Mouse (Mus musculus) right cerebral cortex, adult 2 months (tissue): ENCODE data around the gene Slc2a9.

Experiments used
- DNase-seq, 2 experiments: peaks; one replicate each; pipeline ENCODE4 v3.0.0; 2021 to 2022; ENCODE audit warnings: low spot score in 2 of 2

Slc2a9 gene

DNA sequence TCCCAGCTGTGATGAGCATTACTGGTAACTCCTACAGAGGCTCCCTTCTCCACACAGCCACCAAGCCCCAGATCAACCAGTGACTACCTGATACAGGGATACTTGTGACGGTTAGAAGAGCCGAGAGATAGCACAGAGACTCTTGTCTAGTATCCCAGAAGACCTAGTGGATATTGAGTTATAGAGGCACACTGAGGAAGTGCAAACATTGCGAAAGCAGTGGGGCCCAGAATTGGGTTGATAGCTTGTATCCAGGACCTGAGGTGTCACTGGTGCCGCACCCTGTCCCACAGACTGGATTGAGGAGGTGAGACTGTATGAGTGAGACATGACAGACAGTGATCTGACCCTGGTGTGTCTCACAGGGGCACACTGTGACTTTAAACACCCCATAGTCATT, at the start of gene Slc2a9:
Gene Slc2a9 (minus strand): TSS at position 152 of the 400 bp plus-strand sequence.
- DNase-seq = no peak

GRCm38 (mm10) chr5:38552615-38553014, 49.7 kb upstream of the Slc2a9 start:
- no peak for DNase-seq

- no peak for DNase-seq
These were observed 47.4 kb upstream of the Slc2a9 start for GRCm38 (mm10) chr5:38550221-38550768.

- no peak for DNase-seq
These were observed 46.5 kb upstream of the Slc2a9 start for GRCm38 (mm10) chr5:38549461-38549909.

GRCm38 (mm10) chr5:38547375-38547774, 44.4 kb upstream of the Slc2a9 start:
- DNase-seq = peak; percentile 89

GRCm38 (mm10) chr5:38544423-38545415, 41.8 kb upstream of the Slc2a9 start:
- DNase-seq = no peak

GRCm38 (mm10) chr5:38543496-38544217, 40.7 kb upstream of the Slc2a9 start:
- DNase-seq = no peak

GRCm38 (mm10) chr5:38541728-38542127, 38.8 kb upstream of the Slc2a9 start:
- DNase-seq = no peak

DNA sequence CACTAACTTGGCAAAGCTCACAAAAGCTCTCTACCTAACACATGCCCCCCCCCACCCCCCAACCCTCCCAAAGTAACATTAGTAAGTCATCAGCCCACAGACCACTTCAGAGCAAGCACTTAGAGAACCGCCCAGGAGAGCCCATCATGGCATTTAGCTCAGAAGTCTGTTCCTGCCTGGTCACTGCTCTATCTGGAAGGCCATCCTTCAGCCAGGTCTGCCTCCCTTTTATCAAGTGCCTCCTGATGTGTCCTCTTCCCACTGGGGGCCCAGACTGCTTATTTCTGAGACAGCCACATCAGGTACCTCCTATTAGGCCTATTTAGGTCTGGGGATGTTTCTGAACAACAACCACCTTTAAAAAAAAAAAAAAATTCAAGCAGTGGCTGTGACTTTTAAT, 38.0 kb upstream of the Slc2a9 start:
- DNase-seq = no peak

- DNase-seq = no peak
These were observed 35.6 kb upstream of the Slc2a9 start for GRCm38 (mm10) chr5:38538508-38538907.

- no peak for DNase-seq
These were observed 34.9 kb upstream of the Slc2a9 start for GRCm38 (mm10) chr5:38537845-38538244.

DNA sequence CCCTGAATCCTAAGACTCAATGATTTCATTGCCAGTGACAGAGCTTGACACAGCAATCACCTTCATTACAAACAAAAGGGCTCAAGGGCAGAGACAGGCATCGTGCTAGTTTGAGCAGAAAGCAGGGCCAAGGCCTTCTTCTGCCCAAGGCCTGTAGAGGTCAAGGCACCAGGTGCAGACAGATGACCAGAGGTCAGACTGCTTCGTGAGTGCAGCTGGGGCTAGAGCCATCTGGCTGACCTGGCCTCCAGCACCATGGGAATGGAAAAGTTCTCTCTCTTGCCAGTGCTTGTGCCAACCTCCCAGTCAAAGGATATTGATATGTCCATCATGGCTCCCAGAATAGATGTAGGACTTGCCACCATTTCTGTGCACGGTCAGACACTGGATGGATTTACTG, 33.9 kb upstream of the Slc2a9 start:
- DNase-seq = no peak

GRCm38 (mm10) chr5:38532084-38532483, 29.1 kb upstream of the Slc2a9 start:
- peak; percentile 31 to 57 for DNase-seq

DNA sequence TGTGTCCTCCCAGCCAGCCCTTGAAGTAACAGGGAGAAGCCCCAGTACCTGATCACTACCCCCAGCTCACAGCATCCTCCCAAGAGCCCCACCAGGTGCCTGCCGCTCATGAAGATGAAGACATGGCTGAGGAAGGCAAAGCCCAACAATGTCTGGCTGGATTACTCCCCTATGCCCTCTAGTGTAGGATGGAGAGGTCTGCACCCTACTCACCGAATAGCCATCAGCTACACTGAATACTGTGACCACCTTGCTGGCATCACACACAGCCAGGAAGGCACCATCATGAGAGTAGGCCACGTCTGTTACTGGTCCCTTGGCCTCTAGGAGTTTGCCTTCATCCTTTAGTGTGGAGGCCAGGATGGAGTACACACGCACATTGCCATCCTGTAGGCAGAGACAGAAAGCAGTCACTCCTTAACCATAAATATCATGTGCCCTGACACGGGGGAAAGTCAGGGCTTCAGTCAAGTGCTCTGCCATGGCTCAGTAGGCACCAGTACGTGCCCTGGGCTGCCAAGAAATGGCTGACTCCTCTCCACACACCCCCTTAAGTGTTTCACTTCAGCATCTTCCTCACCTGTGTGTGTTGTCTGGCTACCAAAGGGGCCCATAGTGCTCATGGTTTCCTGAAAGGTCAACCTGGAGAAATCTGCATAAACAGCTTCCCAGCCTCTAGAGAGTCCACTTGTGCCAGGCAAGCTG, 26.9 kb upstream of the Slc2a9 start:
- no peak for DNase-seq

DNA sequence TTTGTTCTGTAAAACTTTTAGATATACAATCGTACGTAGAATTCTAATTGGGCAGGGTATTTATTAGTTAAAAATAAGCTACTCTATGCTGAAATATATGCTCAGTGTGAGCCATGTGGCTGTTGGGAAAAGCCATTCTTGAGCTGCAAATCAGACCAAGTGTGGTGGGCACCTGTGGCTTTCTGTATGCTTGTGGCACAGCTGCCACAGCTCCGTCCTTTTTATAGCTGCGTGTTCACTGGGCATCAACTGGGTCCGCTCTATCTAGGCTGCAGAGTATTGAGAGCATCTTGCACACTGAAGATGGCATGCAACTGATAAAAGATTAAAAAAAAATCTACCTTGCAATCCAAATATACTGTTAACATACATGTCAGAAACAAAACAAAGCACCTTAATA, 20.0 kb upstream of the Slc2a9 start:
- no peak for DNase-seq

GRCm38 (mm10) chr5:38520838-38521237, 17.9 kb upstream of the Slc2a9 start:
- DNase-seq = no peak

DNA sequence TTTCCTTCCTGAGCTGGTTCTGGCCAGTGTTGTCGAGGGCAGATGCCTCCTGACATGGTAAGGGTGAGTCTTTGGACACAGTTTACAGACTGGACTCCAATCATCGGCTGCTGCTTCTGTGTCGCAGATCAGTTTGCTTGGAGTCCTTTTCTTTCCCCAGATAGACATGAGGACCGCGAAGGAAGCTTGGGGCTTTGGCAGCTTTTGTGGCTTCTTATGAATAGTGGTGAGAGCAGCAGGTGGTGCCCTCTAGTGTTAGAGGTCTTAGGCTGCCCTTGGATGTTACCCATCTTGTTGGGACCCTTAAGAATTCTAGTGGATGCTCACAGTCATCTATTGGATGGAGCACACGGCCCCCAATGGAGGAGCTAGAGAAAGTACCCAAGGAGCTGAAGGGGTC, 13.3 kb upstream of the Slc2a9 start:
- peak; percentile 24 to 56 for DNase-seq

- no peak for DNase-seq
These were observed 10.0 kb upstream of the Slc2a9 start for GRCm38 (mm10) chr5:38512991-38513390.

- no peak for DNase-seq
These were observed 6.6 kb upstream of the Slc2a9 start for GRCm38 (mm10) chr5:38509568-38509967.

- DNase-seq = no peak
These were observed 2.5 kb upstream of the Slc2a9 start for GRCm38 (mm10) chr5:38505435-38505765.

- DNase-seq = no peak
These were observed 1.9 kb upstream of the Slc2a9 start for GRCm38 (mm10) chr5:38504747-38505434.
